Mouse (Mus musculus): ENCODE measurements around the gene Son. TPM values are rescaled to one million over a fixed set of nuclear protein-coding genes. Genes with fewer than 3 reads are reported as not detected.
A peak's percentile ranks its signal among the peaks of the same experiment; 100 is the strongest.

Gene Son
- total RNA-seq (2021) = 100 to 1,000 TPM; 259 to 285 TPM
- long read RNA-seq, experiment 1, full-length matches to known transcripts = 13 of 83 reads
- long read RNA-seq, experiment 1, partial matches to known transcripts = 65 of 83 reads
- long read RNA-seq, experiment 1, other reads (novel, unspliced or antisense) = 5 of 83 reads
- long read RNA-seq, experiment 2, full-length matches to known transcripts = 23 of 103 reads
- long read RNA-seq, experiment 2, partial matches to known transcripts = 71 of 103 reads
- long read RNA-seq, experiment 2, other reads (novel, unspliced or antisense) = 9 of 103 reads

GRCm38 (mm10) chr16:91647461-91648219 lies at the start of gene Son:
Son (plus strand) TSS chr16:91647506.
- Histone ChIP-seq H3K4me3 (peak within 1 kb of the TSS; percentile 78), H3K27ac (peak within 1 kb of the TSS; percentile 99)
- TF ChIP-seq CTCF (conservative IDR thresholded peaks at IDR 0.05) = no peak
- peak; percentile 97 to 98 for DNase-seq (ENCODE audit: low spot score in 2 of 2)

- DNase-seq (ENCODE audit: low spot score in 2 of 2) = peak; percentile 99 to 100
- TF ChIP-seq CTCF (conservative IDR thresholded peaks at IDR 0.05) = no peak
- Histone ChIP-seq H3K27ac (peak within 1 kb of the TSS; percentile 95), H3K4me3 (peak within 1 kb of the TSS; percentile 85)
Measured at GRCm38 (mm10) chr16:91597672-91598010, 49.7 kb upstream of the Son start, which contains the start of gene Tmem50b. Tmem50b (minus strand) TSS chr16:91597800.

- no peak overlapping the region for H3K27ac ChIP-seq
- peak; percentile 58 for TF ChIP-seq CTCF (conservative IDR thresholded peaks at IDR 0.05)
- H3K4me3 ChIP-seq = no peak overlapping the region
- DNase-seq (ENCODE audit: low spot score in 2 of 2) = no peak
Measured at GRCm38 (mm10) chr16:91599242-91599641, 48.1 kb upstream of the Son start.

GRCm38 (mm10) chr16:91601081-91601480 lies 46.2 kb upstream of the Son start:
- Histone ChIP-seq H3K27ac (no peak overlapping the region), H3K4me3 (no peak overlapping the region)
- DNase-seq (ENCODE audit: low spot score in 2 of 2) = no peak
- no peak for TF ChIP-seq CTCF (conservative IDR thresholded peaks at IDR 0.05)

- Histone ChIP-seq H3K27ac (no peak overlapping the region), H3K4me3 (no peak overlapping the region)
- no peak for DNase-seq (ENCODE audit: low spot score in 2 of 2)
- TF ChIP-seq CTCF (conservative IDR thresholded peaks at IDR 0.05) = no peak
Measured at GRCm38 (mm10) chr16:91601693-91602092, 45.6 kb upstream of the Son start.

GRCm38 (mm10) chr16:91605156-91605555 lies 42.1 kb upstream of the Son start:
- Histone ChIP-seq H3K27ac (no peak overlapping the region), H3K4me3 (no peak overlapping the region)
- no peak for TF ChIP-seq CTCF (conservative IDR thresholded peaks at IDR 0.05)
- no peak for DNase-seq (ENCODE audit: low spot score in 2 of 2)

GRCm38 (mm10) chr16:91606958-91607357 lies 40.3 kb upstream of the Son start:
- Histone ChIP-seq H3K27ac (no peak overlapping the region), H3K4me3 (no peak overlapping the region)
- TF ChIP-seq CTCF (conservative IDR thresholded peaks at IDR 0.05) = no peak
- no peak for DNase-seq (ENCODE audit: low spot score in 2 of 2)

- no peak overlapping the region for H3K4me3 ChIP-seq
Measured at GRCm38 (mm10) chr16:91609501-91610245, 37.6 kb upstream of the Son start.

GRCm38 (mm10) chr16:91611248-91611647 lies 36.1 kb upstream of the Son start:
- no peak overlapping the region for H3K27ac ChIP-seq
- DNase-seq (ENCODE audit: low spot score in 2 of 2) = no peak
- no peak for TF ChIP-seq CTCF (conservative IDR thresholded peaks at IDR 0.05)

More at GRCm38 (mm10) chr16:91609501-91610245, 37.6 kb upstream of the Son start:
- no peak overlapping the region for H3K27ac ChIP-seq
- DNase-seq (ENCODE audit: low spot score in 2 of 2) = no peak
- no peak for TF ChIP-seq CTCF (conservative IDR thresholded peaks at IDR 0.05)

GRCm38 (mm10) chr16:91612525-91612924 lies 34.8 kb upstream of the Son start:
- TF ChIP-seq CTCF (conservative IDR thresholded peaks at IDR 0.05) = no peak

More at GRCm38 (mm10) chr16:91611248-91611647, 36.1 kb upstream of the Son start:
- H3K4me3 ChIP-seq = no peak overlapping the region

GRCm38 (mm10) chr16:91614552-91614951 lies 32.8 kb upstream of the Son start:
- no peak overlapping the region for H3K27ac ChIP-seq
- H3K4me3 ChIP-seq = no peak overlapping the region
- no peak for TF ChIP-seq CTCF (conservative IDR thresholded peaks at IDR 0.05)
- peak in 1 of 2 experiments; percentile 19 for DNase-seq (ENCODE audit: low spot score in 2 of 2)

More at GRCm38 (mm10) chr16:91612525-91612924, 34.8 kb upstream of the Son start:
- Histone ChIP-seq H3K27ac (no peak overlapping the region), H3K4me3 (no peak overlapping the region)
- DNase-seq (ENCODE audit: low spot score in 2 of 2) = no peak

- TF ChIP-seq CTCF (conservative IDR thresholded peaks at IDR 0.05) = no peak
- Histone ChIP-seq H3K27ac (peak within 1 kb of the TSS; percentile 96), H3K4me3 (peak within 1 kb of the TSS; percentile 66)
Measured at GRCm38 (mm10) chr16:91618511-91619501, 28.5 kb upstream of the Son start, which contains the start of gene Dnajc28. Dnajc28 (minus strand) TSS chr16:91619026.

More at GRCm38 (mm10) chr16:91618511-91619501, 28.5 kb upstream of the Son start, which contains the start of gene Dnajc28:
- DNase-seq (ENCODE audit: low spot score in 2 of 2) = peak; percentile 86 to 91
